Mouse (Mus musculus): Measurements from ENCODE around the gene Gcdh.
"Not testable (repeated sequence)": the region's sequence is repeated elsewhere in the genome, so short reads cannot be mapped to it uniquely, and the experiment has no call there.

DNA sequence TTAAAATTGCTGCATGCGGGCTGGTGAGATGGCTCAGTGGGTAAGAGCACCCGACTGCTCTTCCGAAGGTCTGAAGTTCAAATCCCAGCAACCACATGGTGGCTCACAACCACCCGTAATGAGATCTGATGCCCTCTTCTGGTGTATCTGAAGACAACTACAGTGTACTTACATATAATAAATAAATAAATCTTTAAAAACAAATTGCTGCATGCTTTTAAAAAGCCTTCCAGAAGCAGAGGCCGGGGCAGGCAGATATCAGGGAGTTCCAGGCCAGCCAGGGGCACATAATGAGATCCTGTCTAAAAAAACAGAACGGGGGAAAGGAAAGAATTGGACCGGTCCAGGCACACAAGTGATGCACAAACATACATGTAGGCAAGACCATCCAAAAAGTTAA is 14.3 kb upstream of the Gcdh start:
- TF ChIP-seq CTCF (IDR thresholded peaks at IDR 0.05; ENCODE audit: low read depth); EP300 (optimal IDR thresholded peaks at IDR 0.05): not testable (repeated sequence)
